Mouse (Mus musculus): Measurements from ENCODE around the gene Aif1l.

- TF ChIP-seq CTCF (IDR thresholded peaks at IDR 0.05; ENCODE audit: extremely low read depth, insufficient read length, insufficient replicate concordance, low read depth, low read length), result no peak
- TF ChIP-seq POLR2A (IDR thresholded peaks at IDR 0.05; ENCODE audit: low read depth, low read length), result no peak
Observed at GRCm38 (mm10) chr2:31929664-31930063, 20.3 kb upstream of the Aif1l start.

All from small intestine, adult 2 months (tissue).